Mouse (Mus musculus) lung, adult 2 months (tissue): ENCODE data around the gene Rasgef1a.

Source experiments
- CTCF ChIP-seq: fragments of 200-500 bp; IDR thresholded peaks from 2 replicates; pipeline ENCODE4 v1.5.1; 2011; ENCODE audit warnings: mild to moderate bottlenecking, low read length, control low read depth; ENCODE audit not compliant: insufficient read depth
- POLR2A ChIP-seq: fragments of 200-500 bp; IDR thresholded peaks from 2 replicates; pipeline ENCODE4 v1.6.1; 2011; ENCODE audit warnings: low read depth, mild to moderate bottlenecking, control low read depth, low read length, borderline replicate concordance; ENCODE audit errors: extremely low read depth

DNA sequence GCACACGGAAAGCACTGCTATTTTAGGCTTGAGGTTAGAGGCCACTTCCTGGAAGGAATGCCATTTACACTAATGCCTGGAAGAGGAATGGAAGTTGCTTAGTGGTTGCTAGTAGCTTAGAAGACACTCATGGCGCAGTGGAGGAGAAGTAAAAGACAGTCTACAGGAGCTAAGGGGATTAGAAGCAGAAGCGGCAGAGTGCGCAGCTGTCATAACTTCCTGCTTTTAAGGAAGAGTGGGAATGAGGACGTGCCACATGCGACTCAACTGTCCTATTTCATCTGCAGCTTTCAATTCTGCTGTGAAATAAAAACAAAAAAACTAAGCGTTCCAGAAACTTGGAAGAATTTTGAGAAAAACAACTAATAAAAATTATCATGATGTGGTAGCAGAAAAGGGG, 116.0 kb downstream of the Rasgef1a start:
- TF ChIP-seq POLR2A (no peak), CTCF (no peak)
